Mouse (Mus musculus) heart, embryonic 11.5 days (tissue): ENCODE results near the gene Klk15. TPM values are rescaled to one million over a fixed set of nuclear protein-coding genes. Genes with fewer than 3 reads are reported as not detected.
"Not testable (repeated sequence)": the region's sequence is repeated elsewhere in the genome, so short reads cannot be mapped to it uniquely, and the experiment has no call there.

ENCODE experiments used
- ATAC-seq: fragments of 200-750 bp; cut with Nextera tagmentation; replicated peaks from 2 replicates; pipeline ENCODE4 v1.8.0; 2017; ENCODE audit warnings: moderate library complexity; ENCODE audit not compliant: insufficient number of reproducible peaks, low FRiP score, low TSS enrichment
- H3K27ac ChIP-seq: fragments of 300-500 bp; sonication (generic); 2 replicates; pipeline ENCODE4 v1.5.1; 2014; ENCODE audit warnings: mild to moderate bottlenecking, low read depth, low read length
- H3K27me3 ChIP-seq: fragments of 300-500 bp; sonication (generic); 2 replicates; pipeline ENCODE4 v1.6.1; 2014; ENCODE audit warnings: mild to moderate bottlenecking, low read length, mixed read lengths; ENCODE audit not compliant: control insufficient read depth, insufficient read depth
- H3K36me3 ChIP-seq: fragments of 300-500 bp; sonication (generic); 2 replicates; pipeline ENCODE4 v1.6.1; 2014; ENCODE audit warnings: mild to moderate bottlenecking, low read length, moderate library complexity, mixed read lengths; ENCODE audit not compliant: control insufficient read depth, insufficient read depth
- H3K4me1 ChIP-seq: fragments of 300-500 bp; sonication (generic); 2 replicates; pipeline ENCODE4 v1.6.1; 2014; ENCODE audit warnings: low read length; ENCODE audit not compliant: control insufficient read depth, insufficient read depth
- H3K4me2 ChIP-seq: fragments of 300-500 bp; sonication (generic); 2 replicates; pipeline ENCODE4 v1.6.1; 2014; ENCODE audit warnings: mild to moderate bottlenecking, moderate library complexity
- H3K4me3 ChIP-seq: fragments of 300-500 bp; sonication (generic); 2 replicates; pipeline ENCODE4 v1.5.1; 2014; ENCODE audit warnings: low read depth, low read length
- H3K9ac ChIP-seq: fragments of 300-500 bp; sonication (generic); 2 replicates; pipeline ENCODE4 v1.6.1; 2014; ENCODE audit warnings: mild to moderate bottlenecking, low read depth, low read length, moderate library complexity
- H3K9me3 ChIP-seq: fragments of 300-500 bp; sonication (generic); replicated peaks from 2 replicates; pipeline ENCODE4 v1.6.1; 2016; ENCODE audit warnings: low read length; ENCODE audit not compliant: control insufficient read depth
- WGBS: fragments of 180-500 bp; shearing (Covaris S2); extraction: QIAGEN DNeasy Blood & Tissue Kit; methylation state at CpG from one replicate; pipeline ENCODE4 v1.1.7; 2014; ENCODE audit not compliant: insufficient replicate concordance; 5-methylcytosine and 5-hydroxymethylcytosine counted together
- polyA plus RNA-seq: library from polyadenylated mRNA; unstranded; fragments of >200 nt; fragmentation: Nextera tagmentation; extraction: Ambion mirVana; gene quantifications from 2 replicates; pipeline ENCODE4 v1.2.1, GENCODE M21; 2014

Gene Klk15
- polyA plus RNA-seq, 1 experiment from 2014 or later, result not detected

DNA sequence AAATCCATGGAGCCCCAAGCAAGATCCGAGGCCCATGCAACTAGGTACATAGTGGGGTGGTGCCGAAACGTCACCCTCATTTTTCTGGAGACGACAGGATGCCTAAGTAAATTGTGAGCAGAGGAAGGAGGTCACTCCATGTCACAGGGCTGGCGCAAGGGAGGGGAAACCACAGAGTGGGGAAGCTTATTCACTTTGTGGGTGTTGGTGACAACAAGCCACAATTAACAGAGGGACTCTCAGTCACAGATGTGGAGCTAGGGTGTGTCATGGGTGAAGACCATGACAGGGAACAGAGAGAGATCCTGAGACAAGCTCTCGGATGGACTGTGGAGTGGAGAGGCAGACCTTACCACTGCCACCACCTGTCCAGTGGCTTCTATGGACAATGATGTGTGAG is 12.5 kb upstream of the Klk15 start:
- ATAC-seq, result no peak
- WGBS, result 70% methylated on average over 6 of the region's 6 CpGs

DNA sequence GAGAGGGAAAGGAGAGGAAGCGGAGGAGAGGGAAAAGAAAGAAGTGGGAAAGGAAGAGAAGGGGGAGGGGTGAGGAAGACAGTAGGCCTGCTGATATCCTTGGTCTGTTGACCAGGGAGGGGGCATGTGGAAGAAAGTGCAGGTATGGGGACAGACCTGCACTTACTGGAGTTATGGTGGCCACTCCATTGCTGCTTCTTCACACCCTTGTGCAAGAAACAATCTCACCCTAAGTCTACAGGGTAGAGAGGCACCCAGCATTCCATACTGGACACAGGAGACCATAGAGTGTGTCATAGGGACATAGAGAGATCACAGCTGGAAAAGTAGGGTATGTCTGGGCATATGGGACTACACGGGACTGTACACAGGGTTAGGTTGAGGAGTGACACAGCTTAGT is 11.6 kb upstream of the Klk15 start:
- Histone ChIP-seq H3K9ac (no peak overlapping the region), H3K4me1 (no peaks in the 10 kb centered on the region), H3K36me3 (no peaks in the 10 kb centered on the region), H3K4me2 (no peak overlapping the region), H3K27ac (no peak overlapping the region), H3K9me3 (no peaks in the 10 kb centered on the region), H3K4me3 (no peak overlapping the region), H3K27me3 (no peaks in the 10 kb centered on the region)
- no peak for ATAC-seq
- 68% methylated on average over 2 of the region's 2 CpGs for WGBS

More for the DNA sequence above, 12.5 kb upstream of the Klk15 start:
- H3K27ac ChIP-seq, result no peak overlapping the region
- H3K4me2 ChIP-seq, result no peak overlapping the region
- H3K4me3 ChIP-seq, result no peak overlapping the region
- H3K9ac ChIP-seq, result no peak overlapping the region
- no peaks in the 10 kb centered on the region for H3K36me3 ChIP-seq
- H3K9me3 ChIP-seq, result no peaks in the 10 kb centered on the region
- no peaks in the 10 kb centered on the region for H3K27me3 ChIP-seq
- no peaks in the 10 kb centered on the region for H3K4me1 ChIP-seq

DNA sequence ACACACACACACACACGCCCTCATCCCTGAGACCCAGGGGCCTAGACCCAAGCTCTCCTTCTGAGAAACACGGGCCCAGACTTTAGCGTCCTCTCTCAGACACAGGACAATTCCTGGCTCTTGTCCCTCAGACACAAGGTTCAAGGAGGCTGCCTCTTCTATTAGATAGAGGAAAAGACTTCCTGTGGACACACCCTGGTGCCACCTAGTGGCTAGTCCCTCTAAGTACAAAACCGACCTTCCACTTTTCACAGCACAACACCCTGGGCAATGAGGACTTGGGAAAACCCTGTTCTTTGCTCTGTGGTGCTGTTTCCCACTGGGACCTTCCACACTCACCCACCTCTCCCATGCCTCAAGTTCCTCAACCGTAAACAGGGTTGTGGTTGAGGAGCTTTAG is 7.6 kb upstream of the Klk15 start:
- Histone ChIP-seq H3K4me1 (no peaks in the 10 kb centered on the region), H3K36me3 (no peaks in the 10 kb centered on the region), H3K4me2 (no peak overlapping the region), H3K9ac (no peak overlapping the region), H3K27ac (no peak overlapping the region), H3K9me3 (no peaks in the 10 kb centered on the region), H3K27me3 (no peaks in the 10 kb centered on the region), H3K4me3 (no peak overlapping the region)
- WGBS, result 67% methylated on average over 5 of the region's 5 CpGs
- no peak for ATAC-seq

DNA sequence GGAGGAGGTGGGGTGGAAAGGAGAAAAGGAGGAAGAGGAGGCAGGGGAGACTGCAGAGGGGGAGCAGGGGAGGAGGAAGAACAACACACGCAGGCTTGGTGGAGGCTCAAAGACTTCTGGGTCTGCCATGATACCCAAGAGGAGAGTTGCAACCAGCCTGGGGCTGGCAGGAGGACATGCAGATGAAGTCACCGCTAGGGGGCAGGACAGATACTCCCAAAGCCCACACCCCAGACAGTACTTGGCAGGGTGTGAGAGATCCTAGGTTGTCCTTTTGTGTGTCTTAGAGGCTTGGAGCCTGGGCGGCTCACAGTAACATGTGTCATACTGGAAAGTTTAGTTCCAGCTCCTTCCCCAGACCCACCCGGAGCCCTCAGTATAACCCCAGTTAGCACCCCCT is 5.0 kb upstream of the Klk15 start:
- H3K27me3 ChIP-seq, result no peaks in the 10 kb centered on the region
- no peaks in the 10 kb centered on the region for H3K9me3 ChIP-seq
- no peak overlapping the region for H3K4me2 ChIP-seq
- ATAC-seq, result no peak
- WGBS, result 39% methylated on average over 4 of the region's 4 CpGs
- no peak overlapping the region for H3K27ac ChIP-seq
- no peaks in the 10 kb centered on the region for H3K36me3 ChIP-seq
- H3K9ac ChIP-seq, result no peak overlapping the region
- H3K4me1 ChIP-seq, result no peaks in the 10 kb centered on the region
- no peak overlapping the region for H3K4me3 ChIP-seq

DNA sequence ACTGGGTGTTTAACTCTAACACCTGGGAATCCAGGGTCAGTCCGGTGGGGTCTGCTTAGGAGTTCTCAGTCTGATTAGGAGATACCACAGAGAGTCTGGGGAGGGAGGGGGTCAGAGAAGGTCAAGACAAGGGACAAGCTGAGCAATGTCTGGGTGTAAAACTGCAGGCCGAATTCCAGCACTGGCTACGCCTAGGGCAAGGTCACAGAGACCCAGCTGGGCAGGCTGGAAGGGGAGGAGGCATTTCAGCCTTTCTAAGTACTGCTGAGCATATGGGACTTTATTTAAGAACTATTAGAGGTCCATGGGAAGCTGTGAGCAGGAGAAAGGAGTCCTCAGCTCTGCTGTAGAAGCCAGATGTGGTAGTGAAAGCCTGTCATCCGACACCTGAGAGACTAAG is 1.2 kb upstream of the Klk15 start:
- Histone ChIP-seq H3K9ac (no peak overlapping the region), H3K36me3 (no peaks in the 10 kb centered on the region), H3K27me3 (no peaks in the 10 kb centered on the region), H3K27ac (no peak overlapping the region), H3K9me3 (no peaks in the 10 kb centered on the region), H3K4me3 (no peak overlapping the region), H3K4me2 (no peak overlapping the region), H3K4me1 (no peaks in the 10 kb centered on the region)
- ATAC-seq, result no peak
- WGBS, result 62% methylated on average over 4 of the region's 4 CpGs

DNA sequence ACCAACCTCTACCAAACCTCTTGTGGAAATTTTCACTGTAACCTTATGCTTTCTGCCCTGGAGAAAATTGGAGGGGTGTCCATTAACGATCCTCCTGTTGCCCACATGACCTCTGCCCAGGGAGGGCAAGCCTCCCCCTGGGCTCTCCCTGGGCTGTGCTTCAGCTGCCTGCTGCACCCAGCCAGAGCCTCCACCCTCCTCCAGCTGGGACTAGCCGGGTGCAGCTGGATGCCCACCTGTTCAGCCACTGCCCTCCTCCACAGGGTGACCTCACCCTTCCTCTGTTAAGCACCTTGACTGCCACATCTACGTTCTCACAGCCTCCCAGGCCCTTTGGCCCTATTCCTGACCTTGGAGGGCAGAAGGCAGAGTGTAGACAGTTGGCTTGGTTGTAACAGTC is 1.2 kb downstream of the Klk15 start:
- no peaks in the 10 kb centered on the region for H3K27me3 ChIP-seq
- WGBS, result 63% methylated on average over 3 of the region's 3 CpGs
- no peak overlapping the region for H3K9ac ChIP-seq
- H3K9me3 ChIP-seq, result no peaks in the 10 kb centered on the region
- H3K4me3 ChIP-seq, result no peak overlapping the region
- H3K4me1 ChIP-seq, result no peaks in the 10 kb centered on the region
- no peak overlapping the region for H3K4me2 ChIP-seq
- ATAC-seq, result no peak
- H3K27ac ChIP-seq, result no peak overlapping the region
- no peaks in the 10 kb centered on the region for H3K36me3 ChIP-seq

DNA sequence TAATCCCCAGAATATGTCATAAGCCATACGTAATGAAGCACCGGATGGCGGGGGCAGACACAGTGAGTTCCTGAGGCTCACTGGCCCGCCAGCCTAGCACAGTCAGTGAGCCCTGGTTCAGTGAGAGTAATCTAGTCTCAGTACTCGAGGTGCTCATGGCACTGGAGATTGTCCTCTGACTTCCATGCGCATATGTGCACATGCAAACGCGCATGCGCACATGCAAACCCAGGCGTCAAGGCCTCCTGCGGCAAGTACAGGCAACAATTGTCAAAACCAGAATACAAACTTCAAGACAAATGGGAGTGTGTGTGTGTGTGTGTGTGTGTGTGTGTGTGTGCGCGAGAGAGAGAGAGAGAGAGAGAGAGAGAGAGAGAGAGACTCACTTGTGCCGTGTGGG is 3.0 kb downstream of the Klk15 start:
- ATAC-seq, result no peak
- H3K27ac ChIP-seq, result no peak overlapping the region
- WGBS, result 86% methylated on average over 14 of the region's 14 CpGs

DNA sequence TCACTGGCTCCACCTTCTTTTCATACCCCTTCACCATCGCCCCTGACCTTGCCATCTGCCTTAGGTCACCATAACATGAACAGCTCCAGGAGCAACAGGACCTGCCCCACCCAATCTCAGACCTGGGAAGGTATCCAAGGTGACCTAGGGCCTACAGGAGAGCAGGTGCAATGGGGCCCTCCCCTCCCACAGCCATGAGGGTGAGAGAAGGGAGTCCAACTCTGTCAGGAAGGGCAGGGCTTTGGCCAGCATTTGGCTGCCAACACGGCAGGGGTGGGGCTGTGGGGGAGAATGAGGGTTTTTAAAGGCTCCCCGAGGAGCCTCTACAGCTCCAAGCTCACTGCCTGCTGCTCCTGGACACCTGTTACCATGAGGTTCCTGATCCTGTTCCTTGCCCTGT is 8.8 kb downstream of the Klk15 start:
- not testable (repeated sequence) for H3K4me2 ChIP-seq, H3K36me3 ChIP-seq, ATAC-seq, H3K4me1 ChIP-seq, H3K4me3 ChIP-seq, H3K9ac ChIP-seq, H3K9me3 ChIP-seq, H3K27me3 ChIP-seq, H3K27ac ChIP-seq
- 67% methylated on average over 3 of the region's 3 CpGs for WGBS

More for the DNA sequence above, 3.0 kb downstream of the Klk15 start:
- Histone ChIP-seq H3K4me3 (no peak overlapping the region), H3K36me3 (no peaks in the 10 kb centered on the region), H3K27me3 (no peaks in the 10 kb centered on the region), H3K9me3 (no peaks in the 10 kb centered on the region), H3K4me2 (no peak overlapping the region), H3K4me1 (no peaks in the 10 kb centered on the region), H3K9ac (no peak overlapping the region)

DNA sequence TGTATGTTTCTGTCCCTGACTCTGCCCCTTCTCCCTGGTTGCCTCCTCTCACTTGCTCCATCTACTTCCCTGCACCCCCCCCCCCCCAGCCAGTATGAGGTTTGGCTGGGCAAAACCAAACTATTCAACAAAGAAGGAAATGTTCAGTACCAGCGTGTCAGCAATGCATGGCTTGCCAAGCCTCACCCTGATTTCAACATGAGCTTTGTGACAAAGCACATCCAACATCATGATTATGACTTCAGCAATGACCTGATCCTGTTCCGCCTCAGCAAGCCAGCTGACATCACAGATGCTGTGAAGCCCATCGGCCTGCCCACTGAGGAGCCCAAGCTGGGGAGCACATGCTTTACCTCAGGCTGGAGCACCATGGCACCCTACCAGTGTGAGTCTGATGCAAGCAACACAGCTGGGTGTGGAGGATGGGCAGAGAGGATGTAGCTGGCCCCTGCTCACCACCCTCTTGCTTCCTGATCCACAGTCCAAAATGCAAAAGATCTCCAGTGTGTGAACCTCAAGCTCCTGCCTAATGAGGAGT is 11.3 kb downstream of the Klk15 start:
- H3K4me3 ChIP-seq, result no peak overlapping the region
- no peaks in the 10 kb centered on the region for H3K36me3 ChIP-seq
- no peak overlapping the region for H3K9ac ChIP-seq
- H3K27me3 ChIP-seq, result no peaks in the 10 kb centered on the region
- ATAC-seq, result no peak
- H3K4me2 ChIP-seq, result no peak overlapping the region
- no peak overlapping the region for H3K27ac ChIP-seq
- no peaks in the 10 kb centered on the region for H3K4me1 ChIP-seq
- 73% methylated on average over 3 of the region's 3 CpGs for WGBS
- H3K9me3 ChIP-seq, result no peaks in the 10 kb centered on the region
